Mouse (Mus musculus) urinary bladder, adult 18-20 months (tissue): ENCODE data around the gene Ssh2.
"Not testable (repeated sequence)": the region's sequence is repeated elsewhere in the genome, so short reads cannot be mapped to it uniquely, and the experiment has no call there.

ENCODE experiments used
- DNase-seq, 2 experiments: peaks; one replicate each; pipeline ENCODE4 v3.0.0; 2022; ENCODE audit warnings: low spot score in 2 of 2, mixed read lengths in 2 of 2

Gene Ssh2

GRCm38 (mm10) chr11:77230765-77231164, 14.7 kb downstream of the Ssh2 start:
- DNase-seq: no peak

GRCm38 (mm10) chr11:77231514-77231913, 15.4 kb downstream of the Ssh2 start:
- no peak for DNase-seq

- DNase-seq: no peak
Observed at GRCm38 (mm10) chr11:77235267-77235666, 19.2 kb downstream of the Ssh2 start.

- DNase-seq: no peak
Observed at GRCm38 (mm10) chr11:77239658-77240345, 23.7 kb downstream of the Ssh2 start.

- DNase-seq: no peak
Observed at GRCm38 (mm10) chr11:77240466-77241246, 24.6 kb downstream of the Ssh2 start.

GRCm38 (mm10) chr11:77242912-77243311, 26.8 kb downstream of the Ssh2 start:
- DNase-seq: no peak

- no peak for DNase-seq
Observed at GRCm38 (mm10) chr11:77252826-77253225, 36.7 kb downstream of the Ssh2 start.

- no peak for DNase-seq
Observed at GRCm38 (mm10) chr11:77259441-77259840, 43.4 kb downstream of the Ssh2 start.

- no peak for DNase-seq
Observed at GRCm38 (mm10) chr11:77267401-77267800, 51.3 kb downstream of the Ssh2 start.

- DNase-seq: no peak
Observed at GRCm38 (mm10) chr11:77276000-77276399, 59.9 kb downstream of the Ssh2 start.

- DNase-seq: not testable (repeated sequence)
Observed at GRCm38 (mm10) chr11:77278538-77278937, 62.5 kb downstream of the Ssh2 start.

- DNase-seq: no peak
Observed at GRCm38 (mm10) chr11:77280219-77280618, 64.1 kb downstream of the Ssh2 start.

- no peak for DNase-seq
Observed at GRCm38 (mm10) chr11:77291447-77291846, 75.4 kb downstream of the Ssh2 start.

GRCm38 (mm10) chr11:77293673-77294072, 77.6 kb downstream of the Ssh2 start:
- DNase-seq: not testable (repeated sequence)

- DNase-seq: no peak
Observed at GRCm38 (mm10) chr11:77297246-77297645, 81.2 kb downstream of the Ssh2 start.

- DNase-seq: no peak
Observed at GRCm38 (mm10) chr11:77307205-77307604, 91.1 kb downstream of the Ssh2 start.

- no peak for DNase-seq
Observed at GRCm38 (mm10) chr11:77308533-77308932, 92.4 kb downstream of the Ssh2 start.

GRCm38 (mm10) chr11:77317721-77318477, 101.8 kb downstream of the Ssh2 start:
- peak; percentile 6 to 8 for DNase-seq

GRCm38 (mm10) chr11:77318478-77319118, 102.5 kb downstream of the Ssh2 start:
- DNase-seq: no peak

GRCm38 (mm10) chr11:77321214-77321613, 105.1 kb downstream of the Ssh2 start:
- DNase-seq: no peak

- DNase-seq: no peak
Observed at GRCm38 (mm10) chr11:77330529-77330928, 114.4 kb downstream of the Ssh2 start.

- no peak for DNase-seq
Observed at GRCm38 (mm10) chr11:77347273-77347672, 131.2 kb downstream of the Ssh2 start.
